Comparison of ENCODE assay signal across 18 mouse cellular contexts in genomic region chr9:54270889-54271288, GRCm38 (mm10). TPM values are rescaled to one million over a fixed set of nuclear protein-coding genes. Genes with fewer than 3 reads are reported as not detected.
DNase-seq lines count a peak whose midpoint lies in the region; ATAC-seq lines count a peak whose summit lies in the region.
"Had no signal": no experiment of that assay in that cellular context is flagged by ENCODE, and none has a peak within 500 bp of the region (broad histone marks: within the 10 kb centered on the region; RNA-seq: fewer than 3 reads in every experiment).

No protein-coding gene starts in this region.

- H3K4me2 ChIP-seq in hindbrain, embryonic 11.5 days (replicated peaks; ENCODE audit: low read depth, low read length), result no peak overlapping the region
- H3K4me2 ChIP-seq in hindbrain, embryonic 14.5 days (replicated peaks), result no peak overlapping the region
- H3K4me2 ChIP-seq: embryonic facial prominence, embryonic 12.5 days; heart, embryonic 11.5 days; liver, embryonic 15.5 days had no signal

- 40% methylated on average over 5 of the region's 5 CpGs for WGBS in hindbrain, embryonic 11.5 days
- WGBS in hindbrain, embryonic 14.5 days, result 42% methylated on average over 5 of the region's 5 CpGs

- H3K4me1 ChIP-seq in hindbrain, embryonic 11.5 days (replicated peaks; ENCODE audit: control insufficient read depth, insufficient read depth, low read length), result no peaks in the 10 kb centered on the region
- H3K4me1 ChIP-seq in hindbrain, embryonic 14.5 days (replicated peaks; ENCODE audit: control insufficient read depth, insufficient read depth, low read length), result no peaks in the 10 kb centered on the region
- H3K4me1 ChIP-seq: embryonic facial prominence, embryonic 12.5 days; liver, embryonic 15.5 days; megakaryocyte, embryonic 14.5 days had no signal

- peak; percentile 32 for DNase-seq in hindbrain, embryonic 11.5 days (ENCODE audit: low spot score)
- no peak for DNase-seq in hindbrain, embryonic 14.5 days (ENCODE audit: low spot score)
- DNase-seq in ovary, postnatal 14 days (ENCODE audit: low spot score), result peak; percentile 3
- no peak for DNase-seq in ovary, postnatal 10 days (ENCODE audit: low spot score)
- DNase-seq in embryo, embryonic 10.5 days (ENCODE audit: low spot score), result peak; percentile 48
- peak; percentile 40 for DNase-seq in mesoderm, embryonic 11.5 days (ENCODE audit: low read depth, low spot score)
- no peak for DNase-seq in urinary bladder, adult 2 months (ENCODE audit: low spot score)
- DNase-seq: cerebellum, adult 11-12 months; gastrocnemius, adult 2 months; kidney, adult 8-10 months; layer of hippocampus, adult 9-11 months had no signal

- no peaks in the 10 kb centered on the region for H3K36me3 ChIP-seq in hindbrain, embryonic 11.5 days (ENCODE audit: control insufficient read depth, insufficient read depth, low read length)
- no peaks in the 10 kb centered on the region for H3K36me3 ChIP-seq in hindbrain, embryonic 14.5 days (replicated peaks; ENCODE audit: control insufficient read depth, insufficient read depth)
- H3K36me3 ChIP-seq: embryonic facial prominence, embryonic 12.5 days; liver, embryonic 15.5 days had no signal

- H3K9ac ChIP-seq in hindbrain, embryonic 11.5 days (ENCODE audit: low read depth, low read length), result no peak overlapping the region
- H3K9ac ChIP-seq in hindbrain, embryonic 14.5 days, result no peak overlapping the region
- H3K9ac ChIP-seq: embryonic facial prominence, embryonic 12.5 days; liver, embryonic 15.5 days had no signal

- no peak overlapping the region for H3K4me3 ChIP-seq in hindbrain, embryonic 11.5 days (ENCODE audit: low read depth, low read length)
- no peak overlapping the region for H3K4me3 ChIP-seq in hindbrain, embryonic 14.5 days (replicated peaks; ENCODE audit: low read length)
- H3K4me3 ChIP-seq: embryonic facial prominence, embryonic 12.5 days; gastrocnemius, adult 2 months; liver, embryonic 15.5 days; megakaryocyte, embryonic 14.5 days had no signal

- H3K27ac ChIP-seq in hindbrain, embryonic 11.5 days (ENCODE audit: low read depth, low read length), result no peak overlapping the region
- H3K27ac ChIP-seq in hindbrain, embryonic 14.5 days, result no peak overlapping the region
- H3K27ac ChIP-seq: embryonic facial prominence, embryonic 12.5 days; gastrocnemius, adult 2 months; liver, embryonic 15.5 days had no signal

- no peaks in the 10 kb centered on the region for H3K9me3 ChIP-seq in hindbrain, embryonic 11.5 days (ENCODE audit: control insufficient read depth, low read length)
- no peaks in the 10 kb centered on the region for H3K9me3 ChIP-seq in hindbrain, embryonic 14.5 days (ENCODE audit: control insufficient read depth, low read length)
- H3K9me3 ChIP-seq: embryonic facial prominence, embryonic 12.5 days; liver, embryonic 15.5 days; megakaryocyte, embryonic 14.5 days had no signal

- H3K27me3 ChIP-seq in hindbrain, embryonic 11.5 days (ENCODE audit: control insufficient read depth, insufficient read depth, low read length), result no peaks in the 10 kb centered on the region
- H3K27me3 ChIP-seq in hindbrain, embryonic 14.5 days (ENCODE audit: control insufficient read depth, insufficient read depth, low read length), result no peaks in the 10 kb centered on the region
- H3K27me3 ChIP-seq: embryonic facial prominence, embryonic 12.5 days; liver, embryonic 15.5 days; megakaryocyte, embryonic 14.5 days had no signal

- no peak for ATAC-seq in hindbrain, embryonic 11.5 days (ENCODE audit: low FRiP score)
- no peak for ATAC-seq in hindbrain, embryonic 14.5 days (ENCODE audit: low FRiP score)
- ATAC-seq in CD4-positive, CD25-positive, alpha-beta regulatory T cell, adult 4 months, result no peak

RNA-seq across cellular contexts. Expression of gene Cyp19a1, which starts 3.0 kb away (rescaled TPM):
- polyA plus RNA-seq in hindbrain, embryonic 11.5 days (2014; fragmentation: Nextera tagmentation; extraction: Ambion mirVana), result not detected in 2 replicates
- polyA plus RNA-seq in hindbrain, embryonic 14.5 days (2014; fragmentation: Nextera tagmentation; extraction: Ambion mirVana), result 0.12 TPM in 1 of 2 replicates, not detected in the other
- polyA plus RNA-seq in CD4-positive, CD25-positive, alpha-beta regulatory T cell, adult 4 months (2017; shearing (Covaris generic)), result under 1 TPM; 0.22 to 0.32 TPM
- polyA plus RNA-seq in urinary bladder, adult 2 months (2012; rRNA removed), result not detected in 2 replicates
- polyA plus RNA-seq: forebrain, embryonic 11.5 days; heart, embryonic 11.5 days; liver, embryonic 15.5 days; thymus, postnatal 0 days had no signal

RNA-seq across cellular contexts. Expression of gene Gldn, which starts 15.4 kb away (rescaled TPM):
- polyA plus RNA-seq in hindbrain, embryonic 11.5 days (2014; fragmentation: Nextera tagmentation; extraction: Ambion mirVana), result 0.03 and 0.13 TPM in 2 replicates
- 0.16 TPM in 2 replicates for polyA plus RNA-seq in hindbrain, embryonic 14.5 days (2014; fragmentation: Nextera tagmentation; extraction: Ambion mirVana)
- polyA plus RNA-seq in CD4-positive, CD25-positive, alpha-beta regulatory T cell, adult 4 months (2017; shearing (Covaris generic)), result not detected
- polyA plus RNA-seq in urinary bladder, adult 2 months (2012; rRNA removed), result 0.09 and 0.22 TPM in 2 replicates
- polyA plus RNA-seq: heart, embryonic 11.5 days; liver, embryonic 15.5 days had no signal

Comparison
In these comparisons a context has a peak if more than half of its experiments do, and no peak if none do; other contexts are left out.
1. DNase-seq: peak in hindbrain, embryonic 11.5 days (single experiment), ovary, postnatal 14 days (single experiment), embryo, embryonic 10.5 days (single experiment) and mesoderm, embryonic 11.5 days (single experiment); none in hindbrain, embryonic 14.5 days (single experiment), ovary, postnatal 10 days (single experiment) and urinary bladder, adult 2 months (single experiment).